Mouse (Mus musculus) embryonic facial prominence, embryonic 13.5 days (tissue): ENCODE measurements at regions not wholly inside any gene's neighbourhood (a gene's known extent, or its start where the extent isn't known, plus 50 kb on each side); places are given as distances from the start of the nearest gene placed in this dataset.

ENCODE experiments used
- ATAC-seq: fragments of 200-750 bp; cut with Nextera tagmentation; 2 replicates; pipeline ENCODE4 v1.8.0; 2017; ENCODE audit warnings: low read depth; ENCODE audit not compliant: insufficient number of reproducible peaks, insufficient read depth, low FRiP score, low TSS enrichment
- H3K27ac ChIP-seq: fragments of 300-500 bp; sonication (generic); 2 replicates; pipeline ENCODE4 v1.5.1; 2015; ENCODE audit warnings: moderate library complexity, mild to moderate bottlenecking, inconsistent platforms
- H3K27me3 ChIP-seq: fragments of 300-500 bp; sonication (generic); 2 replicates; pipeline ENCODE4 v1.6.1; 2015; ENCODE audit warnings: mild to moderate bottlenecking, inconsistent platforms
- H3K36me3 ChIP-seq: fragments of 300-500 bp; sonication (generic); 2 replicates; pipeline ENCODE4 v1.6.1; 2015; ENCODE audit warnings: mild to moderate bottlenecking, inconsistent platforms
- H3K4me1 ChIP-seq: fragments of 300-500 bp; sonication (generic); 2 replicates; pipeline ENCODE4 v1.6.1; 2015; ENCODE audit warnings: inconsistent platforms
- H3K4me2 ChIP-seq: fragments of 300-500 bp; sonication (generic); 2 replicates; pipeline ENCODE4 v1.6.1; 2015; ENCODE audit warnings: moderate library complexity, mild to moderate bottlenecking, inconsistent platforms
- H3K4me3 ChIP-seq: fragments of 300-500 bp; sonication (generic); 2 replicates; pipeline ENCODE4 v1.5.1; 2015; ENCODE audit warnings: mild to moderate bottlenecking, inconsistent platforms
- H3K9ac ChIP-seq: fragments of 300-500 bp; sonication (generic); 2 replicates; pipeline ENCODE4 v1.6.1; 2015; ENCODE audit warnings: mild to moderate bottlenecking, inconsistent platforms
- H3K9me3 ChIP-seq: fragments of 300-500 bp; sonication (generic); 2 replicates; pipeline ENCODE4 v1.6.1; 2016; ENCODE audit warnings: inconsistent platforms
- WGBS: fragments of 180-500 bp; shearing (Covaris S2); methylation state at CpG from one replicate; pipeline ENCODE4 v1.1.7; 2015; ENCODE audit warnings: mixed read lengths; 5-methylcytosine and 5-hydroxymethylcytosine counted together

DNA sequence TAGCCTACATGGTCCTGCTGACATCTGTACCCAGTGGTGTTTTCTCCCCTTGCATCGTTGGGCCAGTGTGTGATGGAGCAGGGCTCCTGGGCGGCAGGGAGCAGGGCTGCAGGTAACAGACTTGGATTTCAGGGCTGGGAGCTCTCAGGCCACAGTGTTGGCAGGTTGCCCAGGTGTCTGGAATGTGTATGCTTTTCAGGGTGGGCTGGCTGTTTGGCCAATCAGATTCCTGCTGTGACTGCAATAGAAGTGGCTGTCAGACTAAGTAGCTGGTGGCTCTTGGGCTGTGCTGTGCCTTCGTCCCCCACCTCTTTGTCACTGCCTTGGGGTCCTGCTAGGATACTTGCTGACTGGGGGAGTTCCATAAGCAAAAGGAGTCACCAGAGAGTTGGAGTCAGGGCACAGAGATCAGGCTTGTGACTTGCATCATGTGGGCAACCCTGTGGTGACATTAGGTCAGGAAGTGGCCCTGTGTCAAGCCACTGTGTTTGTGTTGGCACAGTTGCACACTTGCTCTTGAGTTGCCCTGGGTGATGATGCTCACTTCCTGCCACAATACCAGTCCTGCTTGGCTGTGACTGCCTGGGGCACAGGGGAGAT lies 183.1 kb downstream of the Fgf9 start:
- no peaks in the 10 kb centered on the region for H3K9me3 ChIP-seq
- peak; percentile 78 for ATAC-seq
- 35% methylated on average over 3 of the region's 3 CpGs for WGBS
- no peaks in the 10 kb centered on the region for H3K27me3 ChIP-seq
- no peak overlapping the region for H3K4me3 ChIP-seq
- H3K9ac ChIP-seq: no peak overlapping the region
- H3K27ac ChIP-seq: peak overlapping the region; percentile 60
- no peaks in the 10 kb centered on the region for H3K36me3 ChIP-seq
- H3K4me2 ChIP-seq: no peak overlapping the region
- peaks cover 17% of the 10 kb centered on the region for H3K4me1 ChIP-seq

DNA sequence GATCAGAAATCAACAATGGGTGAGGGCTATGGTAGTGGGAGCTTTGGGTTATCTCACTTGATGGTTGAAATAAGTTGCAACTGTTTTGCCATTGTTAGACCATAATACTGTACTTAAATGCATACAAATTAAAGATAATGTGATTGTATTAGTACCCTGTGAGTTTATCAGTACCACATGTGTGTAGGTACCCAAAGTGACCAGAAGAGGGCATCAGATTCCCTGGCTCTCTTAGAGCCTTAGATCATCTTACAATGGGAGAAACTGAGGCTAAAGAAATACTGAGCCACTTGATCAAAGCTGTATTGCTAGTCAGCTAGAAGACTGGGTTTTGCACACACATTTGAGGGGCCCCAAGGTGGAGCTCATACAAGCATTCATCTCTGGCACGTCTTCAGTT lies 155.5 kb downstream of the Fgf9 start:
- WGBS: 95% methylated on average over 1 of the region's 1 CpGs
- Histone ChIP-seq H3K27me3 (no peaks in the 10 kb centered on the region), H3K36me3 (no peaks in the 10 kb centered on the region), H3K4me1 (peaks cover 14% of the 10 kb centered on the region), H3K27ac (no peak overlapping the region), H3K9me3 (peaks cover 3% of the 10 kb centered on the region; the same call in 1 of the 2 replicates), H3K4me3 (no peak overlapping the region), H3K4me2 (no peak overlapping the region), H3K9ac (no peak overlapping the region)
- no peak for ATAC-seq

DNA sequence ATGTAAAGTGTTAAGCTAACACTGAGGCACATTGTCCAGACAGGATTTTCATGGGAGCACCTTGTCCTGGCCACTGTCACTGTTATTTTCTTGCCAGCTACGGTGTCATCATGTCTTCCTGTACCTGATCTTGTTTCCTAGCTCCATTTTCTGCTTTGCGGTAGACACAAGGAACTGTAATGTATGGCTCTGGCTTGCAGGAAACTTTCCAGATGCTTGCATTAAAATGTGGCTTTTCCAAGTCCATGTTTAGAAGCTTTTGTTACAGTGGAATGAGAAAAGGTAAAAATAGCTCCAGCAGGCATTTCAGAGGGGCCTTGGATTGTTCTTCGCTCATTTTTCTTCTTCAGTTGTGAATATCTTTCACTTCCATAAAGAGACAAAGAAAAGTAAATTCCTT lies 154.1 kb downstream of the Fgf9 start:
- ATAC-seq: no peak
- Histone ChIP-seq H3K4me1 (peaks cover 14% of the 10 kb centered on the region), H3K9me3 (peaks cover 3% of the 10 kb centered on the region; the same call in 1 of the 2 replicates), H3K27ac (peak overlapping the region; percentile 34), H3K27me3 (no peaks in the 10 kb centered on the region), H3K36me3 (no peaks in the 10 kb centered on the region), H3K4me3 (no peak overlapping the region), H3K4me2 (no peak overlapping the region), H3K9ac (no peak overlapping the region)
- WGBS: 58% methylated on average over 3 of the region's 3 CpGs

DNA sequence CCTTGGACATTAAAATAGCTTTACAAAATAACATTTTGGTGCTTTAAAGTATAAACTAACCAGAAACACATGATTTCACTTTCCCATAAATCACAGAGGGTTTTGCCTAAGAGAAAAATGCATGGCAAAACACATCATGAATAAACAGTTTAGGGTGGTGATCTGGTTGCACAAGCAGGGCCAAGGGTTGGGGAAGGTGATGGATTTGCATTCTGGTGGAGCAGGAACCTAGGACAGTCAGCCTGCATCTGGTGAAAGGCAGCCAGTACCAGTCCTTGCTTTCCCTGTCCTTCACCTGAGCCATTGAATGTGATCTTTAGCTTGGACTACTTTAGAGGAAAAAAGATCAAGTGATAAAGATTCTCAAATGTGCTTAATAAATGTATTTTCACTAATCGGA lies 138.1 kb downstream of the Fgf9 start:
- Histone ChIP-seq H3K9me3 (no peaks in the 10 kb centered on the region), H3K36me3 (no peaks in the 10 kb centered on the region), H3K4me2 (no peak overlapping the region), H3K4me3 (no peak overlapping the region), H3K9ac (no peak overlapping the region), H3K27ac (no peak overlapping the region), H3K27me3 (no peaks in the 10 kb centered on the region), H3K4me1 (no peaks in the 10 kb centered on the region)
- ATAC-seq: no peak
- 85% methylated on average over 1 of the region's 1 CpGs for whole genome bisulfite sequencing

DNA sequence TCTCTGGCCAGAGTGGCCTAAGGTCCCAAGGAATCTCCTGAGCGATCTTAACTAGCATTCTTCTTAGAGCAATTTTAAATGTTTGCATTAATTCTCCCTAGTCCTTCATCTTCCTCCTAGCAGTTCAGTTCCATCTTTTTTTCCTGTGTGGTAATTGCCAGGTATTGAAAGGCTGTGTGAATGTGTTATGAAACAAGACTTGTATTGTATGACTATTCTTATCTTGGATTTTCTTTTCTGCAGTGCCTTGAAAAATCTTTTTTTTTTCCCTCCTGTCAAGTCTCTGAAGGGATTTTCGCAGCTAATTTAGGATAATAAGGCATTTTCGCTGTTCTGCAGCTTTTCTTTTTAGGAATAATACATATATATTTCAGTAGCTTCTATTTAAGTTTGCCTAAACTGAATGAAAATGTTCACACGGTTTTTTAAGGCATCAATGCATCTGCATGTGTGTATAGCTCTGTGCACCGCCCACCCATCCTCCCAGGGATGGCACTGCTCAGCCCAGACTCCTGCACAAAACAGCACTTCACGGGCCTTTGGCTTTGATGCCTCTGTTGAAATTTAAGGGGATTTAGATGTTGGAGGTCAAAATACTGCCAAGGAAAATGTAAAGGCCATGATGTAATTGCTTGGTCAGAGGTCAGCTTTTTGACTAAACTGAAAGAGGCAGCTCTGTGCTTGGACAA lies 132.4 kb downstream of the Fgf9 start:
- no peak overlapping the region for H3K27ac ChIP-seq
- H3K27me3 ChIP-seq: no peaks in the 10 kb centered on the region
- no peak overlapping the region for H3K4me2 ChIP-seq
- no peaks in the 10 kb centered on the region for H3K4me1 ChIP-seq
- ATAC-seq: no peak
- H3K9ac ChIP-seq: no peak overlapping the region
- no peaks in the 10 kb centered on the region for H3K9me3 ChIP-seq
- no peaks in the 10 kb centered on the region for H3K36me3 ChIP-seq
- no peak overlapping the region for H3K4me3 ChIP-seq
- WGBS: 56% methylated on average over 6 of the region's 6 CpGs

DNA sequence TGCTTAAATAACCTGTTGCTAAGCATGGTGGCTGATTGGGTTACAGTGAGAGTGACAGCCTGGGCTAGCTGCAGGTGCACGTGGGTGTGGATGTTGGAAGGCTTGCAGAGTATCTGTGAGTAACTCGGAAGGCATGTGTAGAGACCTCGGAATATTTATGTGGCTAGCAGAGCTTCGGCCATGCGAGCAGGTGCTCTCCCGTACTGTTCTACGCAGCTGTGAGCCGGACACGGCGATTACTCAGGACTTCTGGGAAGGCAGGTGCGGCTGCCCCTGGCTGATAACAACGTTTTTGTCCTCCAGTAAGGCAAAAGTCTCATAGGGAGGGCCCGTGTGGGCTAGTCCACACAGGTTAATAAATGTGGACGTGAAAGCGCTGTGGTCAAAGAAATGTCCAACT lies 119.6 kb downstream of the Fgf9 start:
- H3K36me3 ChIP-seq: no peaks in the 10 kb centered on the region
- no peak overlapping the region for H3K27ac ChIP-seq
- 77% methylated on average over 15 of the region's 15 CpGs for WGBS
- no peak overlapping the region for H3K4me2 ChIP-seq
- H3K4me1 ChIP-seq: no peaks in the 10 kb centered on the region
- no peak for ATAC-seq
- no peak overlapping the region for H3K4me3 ChIP-seq
- no peak overlapping the region for H3K9ac ChIP-seq
- no peaks in the 10 kb centered on the region for H3K9me3 ChIP-seq
- no peaks in the 10 kb centered on the region for H3K27me3 ChIP-seq

DNA sequence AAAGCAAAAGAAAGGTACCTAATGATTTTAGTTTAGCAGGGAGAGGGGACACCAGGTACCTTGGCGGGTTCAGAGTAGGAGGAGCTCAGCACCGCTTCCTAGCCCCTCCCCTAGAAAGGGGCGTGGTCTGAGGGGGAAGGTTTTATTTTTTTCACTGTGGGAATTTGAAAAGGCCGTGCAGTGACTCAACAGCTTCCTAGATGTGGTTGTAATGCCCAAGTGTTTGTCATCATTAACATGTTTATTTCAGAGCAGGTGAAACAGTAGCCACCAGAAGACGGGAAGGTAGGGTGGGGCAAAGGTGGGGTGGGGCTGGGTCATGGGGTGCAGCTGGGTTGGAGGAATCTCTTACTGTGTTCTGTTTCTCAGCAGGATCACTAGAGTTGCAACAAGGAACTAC lies 112.5 kb downstream of the Fgf9 start:
- no peaks in the 10 kb centered on the region for H3K36me3 ChIP-seq
- no peak for ATAC-seq
- H3K4me3 ChIP-seq: no peak overlapping the region
- H3K27ac ChIP-seq: no peak overlapping the region
- no peak overlapping the region for H3K9ac ChIP-seq
- no peaks in the 10 kb centered on the region for H3K9me3 ChIP-seq
- H3K4me1 ChIP-seq: no peaks in the 10 kb centered on the region
- no peak overlapping the region for H3K4me2 ChIP-seq
- no peaks in the 10 kb centered on the region for H3K27me3 ChIP-seq
- WGBS: 65% methylated on average over 5 of the region's 5 CpGs

GRCm38 (mm10) chr14:58180724-58181123 lies 110.4 kb downstream of the Fgf9 start:
- Histone ChIP-seq H3K9ac (no peak overlapping the region), H3K27me3 (no peaks in the 10 kb centered on the region), H3K9me3 (0 out of 2 replicates have a peak, but pooled peaks cover 3% of the 10 kb centered on the region), H3K4me2 (no peak overlapping the region), H3K27ac (no peak overlapping the region), H3K4me3 (no peak overlapping the region), H3K36me3 (no peaks in the 10 kb centered on the region), H3K4me1 (no peaks in the 10 kb centered on the region)
- no peak for ATAC-seq

GRCm38 (mm10) chr14:58175651-58176363 lies 105.5 kb downstream of the Fgf9 start:
- peaks cover 3% of the 10 kb centered on the region; the same call in 1 of the 2 replicates for H3K27me3 ChIP-seq
- no peak overlapping the region for H3K4me3 ChIP-seq
- WGBS: 72% methylated on average over 5 of the region's 5 CpGs
- 0 out of 2 replicates have a peak, but pooled peaks cover 3% of the 10 kb centered on the region for H3K9me3 ChIP-seq
- H3K9ac ChIP-seq: no peak overlapping the region
- no peak overlapping the region for H3K4me2 ChIP-seq
- H3K36me3 ChIP-seq: no peaks in the 10 kb centered on the region
- H3K4me1 ChIP-seq: no peaks in the 10 kb centered on the region
- H3K27ac ChIP-seq: no peak overlapping the region
- ATAC-seq: no peak

- Histone ChIP-seq H3K4me3 (no peak overlapping the region), H3K4me2 (no peak overlapping the region), H3K9ac (no peak overlapping the region), H3K27ac (no peak overlapping the region), H3K9me3 (0 out of 2 replicates have a peak, but pooled peaks cover 3% of the 10 kb centered on the region), H3K36me3 (no peaks in the 10 kb centered on the region), H3K27me3 (peaks cover 3% of the 10 kb centered on the region; the same call in 1 of the 2 replicates), H3K4me1 (no peaks in the 10 kb centered on the region)
- ATAC-seq: no peak
- 82% methylated on average over 6 of the region's 6 CpGs for WGBS
Measured at GRCm38 (mm10) chr14:58174512-58174911, 104.2 kb downstream of the Fgf9 start.

- Histone ChIP-seq H3K4me2 (no peak overlapping the region), H3K4me1 (no peaks in the 10 kb centered on the region), H3K27me3 (peaks cover 3% of the 10 kb centered on the region; the same call in 1 of the 2 replicates), H3K9ac (no peak overlapping the region), H3K9me3 (no peaks in the 10 kb centered on the region), H3K36me3 (no peaks in the 10 kb centered on the region), H3K27ac (no peak overlapping the region), H3K4me3 (no peak overlapping the region)
- no peak for ATAC-seq
- WGBS: 84% methylated on average over 5 of the region's 5 CpGs
Measured at GRCm38 (mm10) chr14:58168920-58169319, 98.6 kb downstream of the Fgf9 start.
